Mouse (Mus musculus) erythroblast, adult 5-6 weeks (primary cell): Measurements from ENCODE around the gene St7l. TPM values are rescaled to one million over a fixed set of nuclear protein-coding genes. Genes with fewer than 3 reads are reported as not detected.

Experiments used
- ATAC-seq: replicated peaks from 2 replicates; pipeline ENCODE4 v1.8.0; 2016; ENCODE audit warnings: moderate number of reproducible peaks, mild to moderate bottlenecking, moderate TSS enrichment, inconsistent platforms; ENCODE audit not compliant: poor library complexity, low FRiP score, severe bottlenecking
- total RNA-seq, 2 experiments: library from RNA; stranded (forward) in 1 of 2; stranded (reverse) in 1 of 2; fragments of 150-400 nt in 1 of 2; fragments of 200-764, 138-1000 nt in 1 of 2; gene quantifications; 2 replicates each; pipeline versions ENCODE4 v1.2.3 to v1.2.4; 2015 to 2017; ENCODE audit warnings: low replicate concordance in 2 of 2

Gene St7l
- total RNA-seq, 2 experiments from 2014 or later, result 16.6 to 21.1 TPM

DNA sequence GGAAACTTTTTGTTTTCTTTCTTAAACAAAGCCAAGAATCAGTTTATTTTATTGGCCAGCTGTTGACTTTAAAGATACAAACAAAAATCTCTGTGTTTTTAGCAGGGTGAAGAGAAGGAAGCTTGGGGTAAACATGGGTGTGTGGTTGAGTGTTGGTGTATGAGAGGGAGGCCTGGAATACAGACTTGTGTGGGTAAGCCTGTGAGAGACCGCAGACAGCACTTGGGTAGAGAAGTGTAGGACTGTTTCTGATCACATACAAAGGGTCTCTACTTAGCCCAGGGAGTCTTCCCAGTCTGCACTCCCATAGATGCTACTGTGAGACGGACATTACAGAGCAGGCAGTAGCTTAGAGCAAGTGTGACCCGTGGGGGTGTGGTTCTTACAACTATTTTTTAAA, 24.8 kb downstream of the St7l start:
- ATAC-seq, result no peak

DNA sequence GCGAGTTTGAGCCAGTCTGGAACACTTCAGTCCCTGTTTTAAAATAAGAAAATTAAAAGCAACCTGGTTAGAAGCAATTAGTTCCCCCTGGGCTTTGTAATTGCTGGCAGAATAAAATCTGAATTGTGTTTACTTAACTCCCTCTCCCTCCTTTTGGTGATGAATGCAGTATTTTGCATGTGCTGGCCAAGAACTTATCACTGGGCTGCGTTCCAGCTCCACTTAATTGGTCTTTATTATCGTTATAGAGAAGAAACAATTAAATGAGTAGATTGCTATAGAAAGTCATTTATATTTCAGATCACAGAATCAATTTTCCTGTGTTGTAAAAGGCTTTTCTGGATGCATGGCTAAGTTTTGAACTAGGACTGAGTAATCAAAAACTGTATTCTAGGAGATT, 32.3 kb downstream of the St7l start:
- ATAC-seq, result no peak

DNA sequence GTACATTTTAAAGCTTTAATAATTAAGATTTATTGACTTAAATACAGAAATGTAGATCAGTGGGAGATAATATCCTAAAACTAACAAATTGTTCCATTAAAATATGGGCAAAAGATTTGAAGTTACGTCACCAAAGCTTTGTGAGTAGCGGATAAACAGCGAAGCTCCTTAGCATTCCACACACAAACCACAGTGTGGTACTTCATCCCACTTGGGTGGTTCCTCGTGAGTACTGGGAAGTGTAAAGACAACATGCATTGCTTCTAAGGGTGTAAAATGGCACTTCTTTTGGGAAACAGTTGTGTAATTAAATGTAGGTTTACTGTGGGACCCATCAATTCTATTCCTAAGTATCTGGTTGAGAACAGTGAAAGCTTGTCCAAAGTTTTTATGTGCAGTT, 37.3 kb downstream of the St7l start:
- ATAC-seq, result no peak

DNA sequence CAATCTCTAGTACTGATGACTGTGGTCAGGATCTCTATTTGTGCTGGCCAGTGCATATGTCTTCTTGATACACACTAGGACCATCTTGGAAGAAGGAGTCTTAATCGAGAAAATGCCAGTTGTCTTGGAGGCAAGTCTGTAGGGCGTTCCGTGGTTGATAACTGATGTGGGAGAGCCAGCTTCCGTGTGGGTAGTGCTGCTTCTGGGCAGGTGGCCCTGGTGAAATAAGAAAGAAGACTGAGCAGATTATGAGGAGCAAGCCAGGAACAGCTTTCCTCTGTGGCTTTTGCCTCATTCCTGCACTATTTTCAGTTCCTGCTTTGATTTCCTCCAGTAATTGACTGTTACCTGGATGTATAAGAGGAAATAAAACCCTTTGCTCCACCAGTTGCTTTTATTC, 41.6 kb downstream of the St7l start:
- no peak for ATAC-seq

DNA sequence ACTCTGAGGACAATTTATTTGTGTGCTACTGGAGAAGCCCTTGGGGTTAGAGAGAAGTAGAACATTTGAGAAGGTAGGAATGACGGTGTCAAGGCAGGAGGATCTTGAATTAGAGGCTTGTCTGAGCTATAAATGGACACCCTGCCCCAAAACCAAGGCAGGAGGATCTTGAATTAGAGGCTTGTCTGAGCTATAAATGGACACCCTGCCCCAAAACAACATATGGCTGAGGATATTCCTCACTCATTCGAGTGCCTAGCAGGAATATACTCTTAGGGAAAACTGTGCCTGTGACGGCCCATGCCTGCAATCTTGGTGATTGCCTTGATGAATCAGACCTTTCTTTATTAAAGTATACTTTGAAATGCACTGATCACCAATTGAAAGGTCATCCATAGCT, 42.2 kb downstream of the St7l start:
- ATAC-seq, result no peak

DNA sequence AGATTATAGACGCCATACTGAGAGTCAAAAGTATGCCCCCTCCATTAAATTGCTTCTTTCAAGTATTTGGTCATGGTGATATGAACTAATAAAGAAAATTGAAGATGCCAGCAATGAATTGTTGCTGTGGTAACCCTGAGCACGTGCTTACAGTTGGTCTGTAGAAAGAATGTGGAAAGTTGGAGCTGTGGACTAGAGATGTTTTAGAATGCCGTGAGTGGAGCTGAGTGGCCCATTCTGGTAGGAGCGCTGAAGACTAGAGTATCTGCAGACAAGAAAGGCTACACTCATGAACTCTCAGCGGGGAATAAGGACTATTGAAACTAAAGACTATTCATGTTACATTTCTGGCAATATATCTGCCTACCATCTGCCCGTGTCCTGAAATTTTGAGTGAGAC, 45.4 kb downstream of the St7l start:
- ATAC-seq, result no peak

DNA sequence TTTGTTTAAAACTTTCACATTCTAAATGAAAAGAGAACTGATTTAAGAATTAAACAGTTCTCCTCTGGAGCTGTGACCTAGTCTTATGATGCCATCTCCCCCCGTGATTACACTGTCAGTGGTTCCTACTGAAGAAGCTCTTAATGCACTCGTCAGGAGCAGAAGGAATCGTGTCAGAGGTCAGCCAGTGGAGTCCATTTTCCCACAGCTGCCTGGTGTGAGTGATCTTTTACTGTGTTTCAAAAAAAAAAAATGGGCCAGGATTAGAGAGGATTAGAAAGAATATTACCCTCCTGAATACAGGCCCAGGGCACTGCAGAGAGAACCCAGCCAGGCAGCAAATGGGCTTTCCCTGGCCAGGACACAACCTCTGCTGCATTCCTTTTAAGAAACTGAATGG, 51.2 kb downstream of the St7l start:
- ATAC-seq, result no peak

DNA sequence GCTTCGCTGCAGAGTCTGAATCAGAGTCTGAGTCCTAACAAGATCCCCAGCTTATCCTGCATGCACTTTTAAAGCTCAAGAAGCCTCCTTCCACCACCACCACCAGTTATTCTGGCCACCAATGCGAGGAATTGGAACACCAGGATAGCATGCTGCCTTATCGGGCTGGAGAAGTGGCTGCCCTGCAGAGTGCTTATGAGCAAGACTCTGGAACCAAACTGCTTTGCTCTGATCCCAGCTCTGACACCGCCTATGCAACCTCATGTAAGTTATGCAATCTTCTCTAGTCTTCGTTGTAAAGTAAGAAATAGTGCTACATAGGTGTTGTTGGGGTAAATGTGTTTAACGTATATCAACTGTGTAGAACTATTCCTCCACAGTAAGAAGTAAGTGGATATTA, 65.6 kb downstream of the St7l start:
- no peak for ATAC-seq

DNA sequence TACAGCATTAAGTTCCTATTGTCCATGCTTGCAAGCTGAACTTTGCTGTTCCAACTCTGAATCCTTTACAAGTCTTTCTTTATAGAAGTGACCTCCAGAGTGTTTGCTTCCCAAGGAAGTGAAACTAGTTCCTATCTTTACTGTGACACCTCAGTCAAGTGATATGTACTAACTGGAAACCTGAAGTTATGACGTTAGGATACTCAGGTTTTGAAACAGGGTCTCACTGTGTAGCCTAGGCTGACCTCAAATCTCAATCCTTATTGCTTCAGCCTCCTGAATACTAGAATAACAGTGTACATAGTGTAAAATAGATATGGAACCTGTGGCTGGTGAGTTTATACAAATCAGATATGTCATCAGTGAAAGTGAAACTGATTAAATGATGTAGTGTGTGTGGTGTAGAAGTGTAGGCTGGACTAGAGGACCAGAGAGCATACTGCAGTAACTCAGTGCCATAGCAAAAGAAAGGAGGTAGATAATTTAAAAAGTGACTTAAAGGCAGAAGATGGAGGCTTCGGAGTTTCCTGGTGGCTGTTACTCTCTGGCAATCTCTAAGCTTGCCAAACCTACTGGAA, 74.0 kb downstream of the St7l start:
- ATAC-seq, result no peak

DNA sequence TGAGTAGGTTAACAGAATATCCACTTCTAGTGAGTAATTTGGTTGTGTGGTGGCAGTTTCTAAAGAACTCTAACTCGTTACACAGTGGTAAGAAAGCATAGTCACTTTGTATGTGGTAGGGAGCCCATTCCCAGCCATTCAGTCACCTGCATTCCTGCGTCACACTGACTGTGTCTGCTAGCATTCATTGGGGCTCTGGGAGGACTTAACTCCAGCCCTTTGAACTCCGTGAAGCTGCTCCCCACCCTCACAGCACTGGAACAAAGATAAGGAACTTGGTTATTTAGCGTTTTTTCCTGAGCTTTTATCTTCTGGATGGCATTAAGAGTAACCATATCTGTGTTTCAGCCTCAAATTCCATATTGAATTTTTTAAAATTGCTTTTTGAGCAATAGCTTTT, 74.5 kb downstream of the St7l start:
- no peak for ATAC-seq

DNA sequence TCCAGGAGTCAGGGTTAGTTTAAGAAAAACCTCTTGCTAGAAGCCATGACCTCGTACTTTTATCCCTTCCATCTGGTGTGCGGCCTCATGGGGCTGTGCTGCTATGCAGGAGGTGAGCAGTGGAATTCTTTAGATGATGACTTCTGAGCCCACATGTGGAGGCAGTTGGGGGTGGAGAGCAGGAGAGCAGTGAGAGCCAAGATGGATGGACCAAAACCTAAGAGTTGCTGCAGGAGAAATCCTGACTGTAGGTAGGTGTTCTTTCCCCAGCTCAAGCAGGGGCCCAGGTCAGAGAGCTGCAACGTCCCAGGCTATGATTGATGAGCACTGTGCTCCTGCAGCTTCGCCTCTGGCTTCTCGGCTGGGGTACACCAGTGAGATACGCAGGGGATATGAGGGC, 76.9 kb downstream of the St7l start:
- ATAC-seq, result no peak

DNA sequence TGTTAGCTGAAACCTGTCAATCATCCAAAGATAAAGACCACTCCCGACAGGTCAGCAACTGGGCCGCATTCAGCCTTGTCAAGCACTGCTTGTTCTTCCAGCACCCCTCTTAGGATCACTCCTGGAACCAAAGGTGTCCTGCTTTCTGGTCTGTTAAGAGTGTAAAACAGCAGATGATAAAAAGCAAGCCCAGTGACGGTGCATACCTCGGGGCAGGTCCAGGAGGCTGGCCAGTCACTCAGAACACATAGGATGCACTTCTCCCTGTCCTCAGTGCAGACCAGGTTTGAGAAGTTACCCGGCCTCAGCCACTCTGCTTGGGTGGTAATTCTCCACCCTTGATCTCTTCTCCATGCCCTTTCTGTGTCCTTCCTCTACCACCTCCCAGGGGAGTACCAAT, 78.9 kb downstream of the St7l start:
- no peak for ATAC-seq

DNA sequence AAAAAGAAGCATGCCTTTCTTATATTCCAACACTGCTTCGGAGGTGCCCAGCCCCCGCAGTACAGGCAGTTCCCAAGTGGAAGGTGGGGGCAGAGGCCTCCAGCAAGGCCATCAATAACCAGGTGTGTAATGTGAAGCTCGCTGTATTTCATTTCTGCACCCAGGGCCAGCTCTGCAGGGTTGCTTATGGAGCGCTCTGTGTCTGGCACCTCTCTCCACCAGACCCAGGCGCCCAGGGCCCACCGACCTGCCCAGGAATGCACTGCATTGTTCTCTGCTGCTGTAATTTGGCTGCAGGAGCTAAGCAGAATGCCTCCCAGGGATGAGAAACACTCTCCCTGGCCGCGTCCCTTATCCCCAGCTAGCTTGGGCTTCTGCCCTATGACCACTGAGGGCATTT, 79.5 kb downstream of the St7l start:
- no peak for ATAC-seq

DNA sequence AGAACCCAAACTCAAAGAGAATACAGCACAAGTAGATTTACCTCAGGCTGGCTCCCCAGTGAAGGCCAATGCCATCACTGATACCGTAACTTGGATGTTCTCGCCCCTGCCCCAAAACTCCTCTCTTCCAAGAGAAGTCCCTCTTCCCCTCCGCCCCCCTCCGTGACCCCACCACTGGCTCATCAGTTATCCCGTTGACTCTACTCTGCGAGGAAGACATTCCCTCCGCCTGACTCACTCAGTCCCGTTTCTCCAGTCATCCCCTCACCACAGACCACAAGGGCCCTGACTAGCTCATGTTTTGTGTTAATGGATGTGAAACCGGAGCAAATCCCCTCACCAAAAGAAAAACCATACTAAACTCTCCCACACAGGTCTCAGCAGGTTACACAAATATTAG, 81.1 kb downstream of the St7l start:
- ATAC-seq, result no peak

DNA sequence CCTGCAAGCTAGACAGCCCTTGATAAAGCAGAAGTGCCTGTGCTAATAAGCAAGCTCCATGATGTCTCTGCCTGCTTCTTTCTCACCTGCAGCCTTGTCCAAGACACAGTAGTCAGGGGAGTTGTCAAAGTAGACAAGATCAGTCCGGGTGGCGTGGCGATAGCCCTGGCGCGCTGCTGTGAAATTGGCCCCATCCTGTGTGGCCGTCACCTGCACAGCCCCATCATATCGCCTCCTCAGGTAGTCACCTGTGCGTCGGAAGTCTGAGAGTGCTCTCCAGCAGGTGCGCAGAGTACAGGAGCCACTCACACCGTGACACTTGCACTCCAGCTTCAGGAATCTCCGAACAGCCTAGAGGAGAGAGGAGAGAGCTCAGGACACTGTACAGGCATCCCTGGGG, 87.1 kb downstream of the St7l start:
- ATAC-seq, result no peak

DNA sequence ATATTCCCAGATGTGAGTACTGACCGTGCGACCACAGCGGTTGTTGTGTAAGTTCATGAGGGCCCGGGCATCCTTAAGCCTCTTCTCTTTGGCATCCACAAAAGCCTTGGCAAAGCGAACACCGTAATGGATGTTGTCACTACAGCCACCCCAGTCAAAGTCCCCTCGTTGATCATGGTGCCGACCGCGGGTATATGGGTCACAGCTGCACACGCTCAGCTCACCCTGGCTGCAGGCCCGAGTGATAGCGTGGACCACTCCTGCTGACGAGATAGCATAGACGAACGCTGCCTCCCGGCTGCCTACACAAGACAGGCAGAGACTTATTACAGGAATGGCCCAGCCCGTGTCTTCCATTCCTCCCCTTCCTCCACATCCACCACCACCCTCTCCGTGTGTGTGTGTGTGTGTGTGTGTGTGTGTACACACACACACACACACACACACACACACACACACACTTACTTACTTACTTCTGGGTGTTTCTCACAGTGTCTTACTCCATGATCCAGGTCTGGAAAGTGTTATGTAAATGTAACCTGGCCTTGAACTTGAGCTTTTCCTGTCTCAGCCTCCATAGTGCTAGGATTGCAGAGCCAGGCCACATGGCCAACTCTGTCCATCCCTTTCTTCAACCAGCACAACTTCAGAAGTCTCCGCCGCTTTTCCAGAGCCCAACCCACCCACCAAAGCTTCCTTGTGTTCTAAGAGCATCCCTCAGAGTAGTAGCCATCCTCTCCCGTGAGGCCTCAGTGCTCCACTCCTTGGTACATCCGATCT, 89.3 kb downstream of the St7l start:
- ATAC-seq, result no peak

DNA sequence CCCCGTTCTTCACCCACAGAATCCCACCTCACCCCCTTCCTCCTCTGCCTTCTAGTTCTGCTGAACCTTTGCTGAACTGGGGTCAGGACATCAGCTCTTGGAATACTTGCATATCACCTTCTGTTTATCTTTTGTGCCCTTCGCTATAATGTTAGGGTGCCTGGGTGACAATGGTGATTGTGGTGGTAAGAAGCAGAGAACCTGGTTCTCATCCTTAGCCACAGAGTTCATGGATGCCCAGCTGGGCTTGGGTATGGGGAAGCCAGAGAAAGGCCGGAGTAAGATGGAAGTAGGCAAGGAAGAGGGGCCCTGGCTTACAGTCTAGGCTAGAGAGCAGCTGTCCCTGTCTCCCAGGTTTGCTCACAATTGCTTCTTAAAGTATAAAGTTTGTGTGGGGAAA, 90.3 kb downstream of the St7l start:
- ATAC-seq, result no peak

DNA sequence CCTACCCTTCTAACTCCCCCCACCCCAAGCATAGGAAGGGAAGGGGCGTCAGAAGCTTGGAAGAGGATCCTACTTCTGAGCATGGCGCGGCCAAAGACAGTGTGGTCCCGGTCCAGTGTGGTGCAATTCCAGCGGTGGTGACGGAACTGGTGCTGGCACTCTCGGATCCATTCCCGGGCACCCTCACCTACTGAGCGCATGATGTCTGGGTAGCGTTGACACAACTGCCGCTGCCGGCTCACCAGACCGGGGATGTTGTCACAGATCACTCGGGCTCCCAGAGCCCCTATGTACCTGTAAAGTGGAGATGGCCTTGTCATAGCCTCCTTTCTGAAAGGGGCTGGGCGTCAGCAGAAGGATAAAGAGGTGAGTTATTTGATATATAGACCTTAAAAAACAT, 90.7 kb downstream of the St7l start:
- no peak for ATAC-seq

DNA sequence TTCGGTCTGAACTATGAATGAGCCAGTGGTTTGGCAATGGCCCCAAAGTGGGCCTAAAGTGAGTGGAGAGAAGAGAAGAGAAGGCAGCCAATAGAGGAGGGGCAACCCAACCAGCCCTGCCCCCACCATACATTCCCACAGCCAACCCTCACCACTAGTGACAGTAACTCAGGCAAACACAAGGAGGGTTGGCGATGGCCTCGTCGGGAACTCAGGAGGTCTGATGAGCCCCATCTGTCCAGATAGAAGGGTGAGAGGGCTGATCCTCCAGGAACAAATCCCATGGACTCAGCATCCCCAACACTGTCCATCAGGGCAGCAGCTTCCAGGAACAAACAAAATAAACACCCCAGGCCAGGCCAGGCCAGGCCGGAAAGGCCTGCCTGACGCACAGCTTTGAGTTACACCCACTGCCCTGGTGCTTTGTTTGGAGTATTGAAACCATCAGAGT, 92.4 kb downstream of the St7l start:
- ATAC-seq, result no peak

DNA sequence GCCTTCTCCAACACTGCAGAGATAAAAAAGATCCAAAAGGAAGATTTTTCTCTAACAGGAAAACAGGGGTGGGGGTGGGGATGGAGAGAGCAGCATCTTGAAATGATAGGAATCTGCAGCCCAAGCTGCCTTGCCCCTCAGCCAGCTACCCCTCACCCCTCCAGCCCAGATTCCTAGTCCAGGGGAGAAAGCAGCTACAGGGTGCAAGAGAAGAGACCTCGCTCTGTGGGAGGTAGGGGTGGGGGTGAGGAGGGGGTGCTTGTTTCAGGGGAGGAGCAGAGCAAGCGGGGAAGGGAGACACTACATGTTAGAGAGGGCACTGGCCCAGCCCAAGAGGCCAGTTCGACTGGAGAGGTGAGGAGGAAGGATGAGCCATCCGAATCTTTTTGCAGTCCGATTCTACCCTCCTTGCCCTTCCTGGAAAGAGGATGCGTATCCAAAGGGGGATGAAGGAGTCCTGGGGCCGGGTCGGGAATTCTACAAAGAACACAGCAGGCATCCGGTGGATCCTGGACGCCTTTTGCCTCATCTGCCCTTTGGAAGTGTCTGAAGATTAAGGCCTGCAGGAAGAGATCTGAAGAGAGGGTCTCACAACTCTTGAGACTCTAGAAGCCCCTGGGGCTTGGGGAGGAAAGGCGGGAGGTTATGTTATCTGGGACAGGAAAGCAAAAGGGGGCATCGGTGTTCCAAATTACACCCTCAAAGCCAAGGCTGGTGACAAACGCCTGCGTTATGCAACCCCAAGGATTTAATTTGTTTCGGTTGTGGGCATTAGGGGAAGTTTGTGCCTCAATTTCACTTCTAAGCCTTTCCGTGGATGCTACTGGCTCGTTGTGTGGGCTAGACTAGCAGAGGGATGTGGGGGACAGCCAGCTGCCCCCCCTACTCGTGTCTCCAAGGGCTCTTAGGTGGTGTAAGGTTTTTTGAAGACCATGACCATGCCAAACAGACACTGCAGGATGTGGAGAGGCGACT, 96.5 kb downstream of the St7l start:
- ATAC-seq, result no peak
